Mouse (Mus musculus): ENCODE data around the gene Vars.

Vars gene

DNA sequence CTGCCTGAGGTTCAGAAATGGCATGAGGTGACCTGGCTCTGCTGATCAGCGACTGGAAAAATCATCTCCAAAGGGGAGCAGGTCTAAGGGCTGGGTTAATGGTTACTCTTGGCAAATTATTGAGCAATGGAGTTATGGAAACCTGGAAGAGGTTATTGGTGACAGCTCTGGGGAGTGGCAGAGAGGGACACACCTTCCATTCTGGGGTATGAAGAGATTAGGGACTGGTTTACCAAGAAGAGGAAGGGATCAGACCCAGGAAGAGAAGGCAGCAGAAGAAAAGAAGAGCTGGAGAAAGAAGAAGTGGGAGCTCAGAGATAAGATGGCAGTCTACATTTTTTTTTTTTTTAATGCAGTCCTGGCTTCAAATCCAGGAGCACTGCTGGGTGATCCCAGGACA is 46.9 kb downstream of the Vars start:
- in situ Hi-C loops (cut with MboI), result no loop called here

DNA sequence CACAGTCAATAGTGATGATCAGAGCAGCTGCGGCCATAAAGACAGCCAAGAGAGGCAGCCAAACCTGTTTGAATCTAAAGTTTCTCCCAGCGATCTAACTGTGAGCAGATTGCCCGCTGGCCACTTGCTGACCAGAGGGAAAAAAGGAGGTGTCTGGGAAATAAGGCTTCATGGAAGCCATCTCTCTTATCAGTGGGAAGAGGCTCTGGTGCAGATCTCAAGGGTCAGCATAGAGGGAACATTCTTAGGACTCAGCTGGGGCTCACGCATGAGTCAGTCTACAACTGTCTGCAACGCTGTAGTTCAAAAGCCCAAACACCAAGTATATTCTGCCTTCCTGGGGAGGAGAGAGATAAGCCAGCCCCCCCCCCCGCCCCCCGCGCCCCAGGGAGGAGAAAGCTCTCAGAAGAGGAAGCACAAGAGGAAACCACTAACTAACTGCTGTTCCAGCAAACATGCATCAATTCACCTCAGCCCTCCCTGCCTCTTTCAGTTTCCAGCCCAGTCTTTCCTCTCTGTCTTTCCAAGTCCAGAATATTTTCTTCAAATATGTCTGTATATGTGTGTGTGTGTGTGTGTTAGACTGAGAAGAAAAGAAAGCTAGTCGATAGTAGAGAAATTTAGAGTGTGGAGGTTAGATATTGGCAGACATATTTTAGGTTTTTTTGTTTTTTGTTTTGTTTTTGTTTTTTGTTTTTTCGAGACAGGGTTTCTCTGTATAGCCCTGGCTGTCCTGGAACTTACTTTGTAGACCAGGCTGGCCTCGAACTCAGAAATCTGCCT is 47.6 kb downstream of the Vars start:
- in situ Hi-C loops (cut with MboI), result no loop called here

DNA sequence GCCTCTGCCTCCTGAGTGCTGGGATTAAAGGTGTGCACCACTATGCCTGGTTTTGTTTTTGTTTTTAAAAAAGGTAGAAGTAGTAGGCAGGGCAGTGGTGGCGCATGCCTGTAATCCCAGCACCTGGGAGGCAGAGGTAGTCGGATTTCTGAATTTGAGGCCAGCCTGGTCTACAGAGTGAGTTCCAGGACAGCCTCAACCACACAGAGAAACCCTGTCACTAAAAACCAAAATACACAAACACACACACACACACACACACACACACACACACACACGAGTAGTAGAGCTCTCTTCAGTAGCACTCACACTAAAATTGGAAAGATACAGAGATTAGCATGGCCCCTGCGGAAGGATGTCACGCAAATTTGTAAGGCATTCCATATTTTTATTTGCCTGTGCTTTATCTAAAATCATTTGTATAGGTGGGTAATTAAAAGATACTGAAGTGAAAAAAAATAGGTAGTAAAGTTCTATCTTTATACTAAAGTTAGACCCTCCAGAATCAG is 48.2 kb downstream of the Vars start:
- in situ Hi-C loops (cut with MboI), result no loop called here

DNA sequence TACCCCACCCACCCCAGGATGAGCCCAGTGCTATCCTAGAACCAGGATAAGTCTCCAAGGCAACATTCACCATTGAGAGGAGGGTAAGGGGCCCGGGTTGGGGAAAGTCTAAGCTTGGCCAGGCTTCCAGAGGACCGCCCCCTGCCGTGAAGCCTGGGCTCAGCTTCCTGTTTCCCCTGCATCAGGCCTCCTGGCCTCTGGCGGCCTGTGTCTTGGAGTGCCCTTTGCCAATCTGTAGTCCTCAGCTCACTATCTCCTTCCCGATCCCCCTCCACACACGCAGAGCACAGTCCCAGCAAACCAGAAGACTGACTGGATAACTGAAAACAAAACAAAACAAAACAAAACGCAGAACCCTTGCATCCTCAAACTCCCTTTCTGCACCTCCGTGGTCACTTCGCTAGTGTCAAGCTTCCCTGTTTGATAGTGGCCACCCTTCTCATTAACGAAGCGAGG is 48.8 kb downstream of the Vars start, which contains the start of gene Clic1:
Gene Clic1 (plus strand): TSS at position 406 of the 456 bp plus-strand sequence.
- in situ Hi-C loops (cut with MboI), result loop anchor here (10.0 kb wide), 1 partner anchor 45 kb away; the partner anchor contains the start of gene Vars

DNA sequence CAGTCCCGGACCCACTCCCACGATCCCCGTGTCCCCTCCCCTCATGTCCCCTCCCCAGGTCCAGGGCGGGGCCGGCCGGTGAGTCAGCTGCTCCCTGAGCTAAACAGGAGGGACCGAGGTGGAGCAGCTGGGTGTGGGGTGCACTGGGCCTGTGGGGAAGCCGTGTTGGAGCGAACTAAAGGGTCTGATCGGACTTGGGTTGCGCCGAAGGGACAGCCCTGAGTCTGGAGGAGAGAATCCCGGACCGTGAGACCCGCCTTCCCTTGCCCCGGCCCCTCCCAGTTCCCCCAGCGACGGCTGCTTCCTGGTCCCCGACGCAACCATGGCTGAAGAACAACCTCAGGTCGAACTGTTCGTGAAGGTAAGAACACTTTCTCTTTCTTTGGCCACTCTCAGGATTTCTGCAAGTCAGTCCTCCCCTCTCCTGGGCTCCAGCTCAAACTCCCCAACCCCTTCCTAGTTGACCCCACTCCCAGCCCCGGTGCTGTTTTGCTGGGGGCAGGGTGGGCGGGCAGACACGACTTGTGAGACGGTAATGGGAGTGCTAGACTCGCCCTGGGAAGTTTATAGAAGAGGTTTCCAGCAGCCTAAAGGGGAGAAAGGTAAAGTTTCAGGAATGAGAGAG is 49.5 kb downstream of the Vars start:
- in situ Hi-C loops (cut with MboI), result loop anchor here (10.0 kb wide), 1 partner anchor 45 kb away; the partner anchor contains the start of gene Vars

DNA sequence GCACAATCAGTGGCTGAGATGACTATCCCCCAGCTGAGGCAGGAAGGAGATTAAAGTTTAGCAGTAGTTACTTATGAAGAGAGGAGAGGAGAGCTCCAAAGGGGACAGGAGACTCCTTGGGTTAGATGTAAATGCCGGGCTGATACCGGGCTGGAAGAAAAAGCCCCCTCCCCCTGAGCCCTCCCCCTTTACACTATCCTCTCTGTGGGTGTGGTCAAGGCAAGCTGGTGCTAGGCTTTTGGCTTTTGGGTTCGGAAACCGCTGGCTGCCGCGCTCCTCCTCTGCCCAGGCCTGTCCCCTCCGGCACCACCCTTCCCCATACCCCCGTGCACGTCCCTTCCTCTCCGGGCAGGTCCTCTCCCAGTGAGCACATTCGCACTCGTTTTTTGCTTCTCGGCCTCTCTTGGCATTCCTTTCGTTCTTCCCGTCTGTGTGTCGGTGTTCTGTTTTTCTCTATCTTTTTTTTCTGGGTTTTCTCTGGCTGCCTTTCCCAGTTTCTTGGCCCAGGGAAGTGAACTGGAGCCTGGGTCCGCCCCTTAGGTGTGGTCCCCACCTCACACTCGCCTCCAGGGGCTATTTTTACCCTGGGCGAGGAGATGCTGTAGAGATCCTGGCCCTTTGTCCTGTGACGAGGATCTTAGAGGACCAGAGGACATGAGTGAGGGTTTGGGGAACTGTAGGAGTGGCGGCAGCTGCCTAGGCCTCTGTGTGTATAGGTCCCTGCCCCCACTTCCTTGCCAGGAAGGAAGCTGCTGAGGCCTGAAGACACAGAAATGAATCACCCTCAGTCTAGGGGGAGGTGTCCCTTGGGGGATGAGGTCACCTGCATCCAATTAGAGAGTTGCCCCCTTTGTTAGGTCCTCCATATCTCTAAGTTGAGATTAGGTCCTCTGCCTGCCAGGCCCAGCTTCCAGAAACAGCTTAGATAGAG is 50.6 kb downstream of the Vars start:
- in situ Hi-C loops (cut with MboI), result loop anchor here (10.0 kb wide), 1 partner anchor 47 kb away; the partner anchor contains the start of gene Vars

DNA sequence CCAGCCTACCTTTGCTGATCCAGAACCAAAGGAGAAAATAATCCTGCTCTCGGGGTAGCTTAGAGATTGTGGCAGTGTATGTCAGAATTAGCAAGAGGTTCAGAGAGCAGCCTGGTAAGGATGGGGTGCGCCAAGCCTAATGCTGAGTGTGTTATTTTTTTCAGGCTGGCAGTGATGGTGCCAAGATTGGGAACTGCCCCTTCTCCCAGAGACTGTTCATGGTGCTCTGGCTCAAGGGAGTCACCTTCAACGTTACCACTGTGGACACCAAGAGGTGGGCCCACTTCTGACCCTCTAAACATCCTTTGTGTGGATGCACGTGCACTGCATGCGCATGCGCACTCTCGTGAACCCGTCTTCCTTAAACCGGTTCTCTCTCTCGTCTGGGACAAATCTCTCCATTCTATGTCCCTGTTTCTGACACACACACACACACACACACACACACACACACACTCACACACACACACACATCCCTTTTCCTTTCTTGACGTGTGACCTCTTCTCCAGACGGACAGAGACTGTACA is 51.5 kb downstream of the Vars start:
- in situ Hi-C loops (cut with MboI), result loop anchor here (10.0 kb wide), 1 partner anchor 48 kb away; the partner anchor contains the start of gene Vars

DNA sequence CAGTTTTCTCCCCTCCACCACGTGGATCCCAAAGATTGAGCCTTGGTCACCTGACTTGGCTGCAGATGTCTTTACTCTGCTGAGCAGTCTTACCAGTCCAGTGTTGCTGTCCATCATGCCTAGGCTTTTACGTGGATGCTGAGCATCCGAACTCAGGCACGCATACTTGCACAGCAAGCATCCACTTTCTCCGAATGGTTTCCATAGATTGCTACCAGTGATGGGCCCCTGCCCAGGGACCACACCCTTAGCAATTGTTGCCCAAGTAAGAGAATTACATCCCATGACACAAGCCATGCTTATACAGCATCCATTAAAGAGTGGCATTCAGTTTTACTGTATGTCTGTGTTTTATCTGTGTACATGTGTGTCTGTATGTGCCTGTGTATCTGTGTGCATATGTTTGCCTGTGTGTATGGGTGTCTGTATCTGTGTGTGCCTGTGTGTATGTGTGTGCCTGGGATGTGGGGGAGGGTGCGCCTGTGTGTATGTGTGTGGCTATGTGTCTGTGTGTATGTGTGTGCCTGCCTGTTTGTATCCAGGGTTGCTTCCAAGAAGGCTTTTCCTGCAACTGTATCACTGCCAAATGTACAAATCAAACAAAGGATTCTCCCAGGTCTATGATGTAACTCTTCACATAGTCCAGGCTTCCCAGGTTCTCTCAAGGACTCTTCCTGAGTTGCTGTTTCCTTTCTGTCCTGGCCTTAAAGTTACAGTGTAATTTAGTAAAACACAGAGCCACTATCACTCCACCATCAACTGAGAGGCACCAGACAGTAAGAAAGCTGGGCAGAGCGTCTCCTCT is 55.1 kb downstream of the Vars start:
- in situ Hi-C loops (cut with MboI), result loop anchor here (10.0 kb wide), 1 partner anchor 51 kb away; the partner anchor contains the start of gene Vars

DNA sequence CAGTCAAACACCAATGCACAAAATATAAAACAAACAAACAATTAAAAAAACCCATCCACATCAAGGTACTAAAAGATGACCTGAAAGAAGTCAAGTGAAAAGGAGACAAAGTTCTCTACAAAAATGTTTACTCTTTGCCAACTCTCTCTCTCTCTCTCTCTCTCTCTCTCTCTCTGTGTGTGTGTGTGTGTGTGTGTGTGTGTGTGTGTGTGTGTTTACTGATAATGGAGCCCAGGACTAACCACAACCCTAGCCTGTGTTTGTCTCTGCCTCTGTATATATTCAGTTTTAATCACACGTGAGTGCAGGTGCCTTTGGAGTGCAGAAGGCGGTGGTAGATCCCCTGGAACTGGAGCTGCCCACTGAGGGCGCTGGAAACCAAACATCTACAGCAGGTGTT is 56.3 kb downstream of the Vars start:
- in situ Hi-C loops (cut with MboI), result loop anchor here (10.0 kb wide), 1 partner anchor 52 kb away; the partner anchor contains the start of gene Vars

DNA sequence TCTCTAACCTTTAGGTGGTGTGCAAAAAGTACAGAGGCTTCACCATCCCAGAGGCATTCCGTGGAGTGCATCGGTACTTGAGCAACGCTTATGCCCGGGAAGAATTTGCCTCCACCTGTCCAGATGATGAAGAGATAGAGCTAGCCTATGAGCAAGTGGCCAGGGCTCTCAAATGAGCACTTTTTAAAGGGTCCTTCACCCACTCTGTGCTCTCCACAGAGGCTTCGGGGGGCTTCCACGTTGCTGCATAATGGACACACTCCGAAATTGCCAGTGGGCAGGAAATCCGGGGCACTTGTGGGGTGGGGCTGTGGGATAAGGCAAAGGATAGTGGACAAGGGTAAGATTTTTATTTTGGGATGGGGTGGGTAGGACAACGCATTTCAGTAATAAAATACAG is 57.5 kb downstream of the Vars start:
- in situ Hi-C loops (cut with MboI), result loop anchor here (10.0 kb wide), 1 partner anchor 54 kb away; the partner anchor contains the start of gene Vars

DNA sequence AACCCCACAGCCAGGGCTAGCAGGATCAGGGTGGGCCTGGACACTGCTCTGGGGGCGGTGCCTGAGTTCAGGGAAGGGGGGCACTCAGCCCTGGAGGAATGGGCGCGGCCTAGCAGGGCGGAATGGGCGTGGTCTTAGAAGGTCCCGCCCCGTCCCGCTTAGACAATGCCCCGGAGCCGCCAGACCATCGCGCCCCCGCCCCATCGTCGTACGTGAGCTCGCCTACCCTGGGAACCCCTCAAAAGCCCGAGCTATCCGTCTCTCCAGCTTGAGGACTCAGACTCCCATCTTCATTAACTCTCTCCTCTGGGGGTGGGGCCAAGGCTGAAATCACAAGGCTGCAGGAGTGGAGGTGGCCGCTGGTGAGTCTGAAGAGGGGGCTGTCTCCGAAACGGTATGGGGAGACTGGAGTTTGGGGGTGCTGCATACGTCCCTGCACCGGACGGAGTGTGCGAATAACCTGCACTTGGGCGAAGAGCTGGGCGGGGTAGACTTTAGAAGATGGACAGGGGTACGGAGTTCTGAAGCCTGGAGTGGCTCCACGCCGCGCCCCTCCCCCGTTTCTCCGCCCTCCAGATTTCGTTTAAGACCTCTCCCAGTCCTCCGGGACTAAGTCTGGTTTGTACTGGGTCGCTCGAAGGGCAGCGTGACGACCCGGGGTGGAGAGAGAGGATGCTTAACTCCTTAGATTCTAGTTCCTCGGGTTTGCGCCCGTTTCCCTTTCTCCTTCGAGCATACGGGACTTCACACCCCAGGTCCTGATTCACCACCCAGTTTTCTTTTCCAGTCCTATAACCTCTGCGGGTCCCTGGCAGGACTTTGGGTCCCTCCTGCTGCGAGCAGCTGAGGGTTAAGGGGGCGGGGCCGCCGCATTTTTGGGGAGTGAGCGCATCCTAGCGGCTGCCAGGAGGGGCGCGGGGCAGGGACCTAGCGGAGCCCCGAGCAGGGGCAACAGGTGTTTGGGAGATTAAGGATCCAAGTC is 58.4 kb downstream of the Vars start, which contains the start of gene Ddah2:
Gene Ddah2 (plus strand): TSS at position 125 of the 982 bp plus-strand sequence.
- in situ Hi-C loops (cut with MboI), result loop anchor here (10.0 kb wide), 1 partner anchor 54 kb away; the partner anchor contains the start of gene Vars

DNA sequence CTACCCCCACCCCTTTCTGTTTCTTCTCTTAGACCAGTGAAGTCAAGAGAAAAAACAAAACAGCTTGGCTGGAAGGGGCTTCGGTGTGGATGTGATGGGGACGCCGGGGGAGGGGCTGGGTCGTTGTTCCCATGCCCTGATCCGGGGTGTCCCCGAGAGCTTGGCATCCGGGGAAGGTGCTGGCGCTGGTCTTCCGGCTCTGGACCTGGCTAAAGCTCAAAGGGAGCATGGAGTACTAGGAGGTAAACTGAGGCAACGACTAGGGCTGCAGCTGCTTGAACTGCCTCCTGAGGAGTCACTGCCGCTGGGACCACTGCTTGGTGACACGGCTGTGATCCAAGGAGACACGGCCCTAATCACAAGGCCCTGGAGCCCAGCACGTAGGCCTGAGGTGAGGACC is 59.3 kb downstream of the Vars start:
- in situ Hi-C loops (cut with MboI), result loop anchor here (5.0 kb wide), 1 partner anchor 38 kb away; no protein-coding TSS in a partner anchor

DNA sequence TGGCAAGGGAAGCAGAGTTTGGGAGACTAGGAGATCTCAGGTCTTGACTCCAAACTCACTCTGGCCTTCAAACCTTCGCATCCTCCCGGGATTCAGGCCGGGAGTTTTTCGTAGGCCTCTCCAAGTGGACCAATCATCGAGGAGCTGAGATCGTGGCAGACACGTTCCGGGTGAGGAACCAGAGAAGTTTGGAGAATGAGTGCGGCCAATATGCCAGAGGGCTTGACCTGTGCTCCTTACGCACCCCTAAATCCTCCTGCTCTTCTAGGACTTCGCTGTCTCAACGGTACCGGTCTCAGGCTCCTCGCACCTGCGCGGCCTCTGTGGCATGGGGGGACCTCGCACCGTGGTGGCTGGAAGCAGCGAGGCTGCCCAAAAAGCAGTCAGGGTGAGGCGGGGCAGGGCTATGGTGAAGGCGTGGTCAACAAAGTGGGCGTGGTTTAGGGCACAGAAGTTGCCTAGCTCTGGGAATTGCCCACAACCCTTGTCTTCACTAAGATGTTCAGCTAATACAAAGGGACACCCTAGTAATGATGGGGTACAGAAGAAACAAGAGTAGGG is 60.0 kb downstream of the Vars start:
- in situ Hi-C loops (cut with MboI), result loop anchor here (5.0 kb wide), 1 partner anchor 39 kb away; no protein-coding TSS in a partner anchor

DNA sequence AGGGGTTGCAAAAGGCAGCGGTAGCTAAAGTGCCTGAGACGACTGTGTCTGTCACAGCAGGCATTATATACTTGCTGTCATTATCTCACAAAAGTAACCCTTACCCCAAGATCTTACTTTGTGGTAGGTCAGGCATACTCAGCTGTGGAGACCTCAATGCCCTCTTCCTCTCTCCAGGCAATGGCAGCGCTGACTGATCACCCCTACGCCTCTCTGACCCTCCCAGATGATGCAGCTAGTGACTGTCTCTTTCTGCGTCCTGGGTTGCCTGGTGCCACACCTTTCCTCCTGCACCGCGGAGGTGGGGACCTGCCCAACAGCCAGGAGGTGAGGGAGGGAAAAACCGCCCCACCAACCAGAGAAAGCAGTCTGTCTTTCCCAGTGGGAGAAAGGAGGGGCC is 60.5 kb downstream of the Vars start:
- in situ Hi-C loops (cut with MboI), result loop anchor here (5.0 kb wide), 1 partner anchor 39 kb away; no protein-coding TSS in a partner anchor

DNA sequence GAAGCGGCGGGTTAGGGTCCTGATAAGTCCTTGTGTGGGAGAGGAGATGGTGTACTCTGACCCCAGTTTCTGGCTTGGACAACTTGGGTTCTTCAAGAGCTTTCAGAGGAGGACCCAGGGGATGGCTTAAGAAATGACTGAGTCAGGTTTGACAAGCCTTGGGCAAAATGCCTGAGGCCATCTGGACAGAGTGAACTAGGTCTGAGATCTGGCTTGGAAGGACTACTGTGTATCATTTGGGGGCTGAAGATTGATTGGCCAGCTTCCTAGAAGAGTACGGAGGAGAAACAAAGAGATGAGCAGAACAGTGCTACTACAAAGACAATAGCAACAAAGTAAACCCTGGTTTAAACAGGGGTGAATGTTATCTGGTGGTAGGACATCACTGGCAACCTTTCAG is 62.7 kb downstream of the Vars start:
- in situ Hi-C loops (cut with MboI), result loop anchor here (5.0 kb wide), 1 partner anchor 41 kb away; no protein-coding TSS in a partner anchor

DNA sequence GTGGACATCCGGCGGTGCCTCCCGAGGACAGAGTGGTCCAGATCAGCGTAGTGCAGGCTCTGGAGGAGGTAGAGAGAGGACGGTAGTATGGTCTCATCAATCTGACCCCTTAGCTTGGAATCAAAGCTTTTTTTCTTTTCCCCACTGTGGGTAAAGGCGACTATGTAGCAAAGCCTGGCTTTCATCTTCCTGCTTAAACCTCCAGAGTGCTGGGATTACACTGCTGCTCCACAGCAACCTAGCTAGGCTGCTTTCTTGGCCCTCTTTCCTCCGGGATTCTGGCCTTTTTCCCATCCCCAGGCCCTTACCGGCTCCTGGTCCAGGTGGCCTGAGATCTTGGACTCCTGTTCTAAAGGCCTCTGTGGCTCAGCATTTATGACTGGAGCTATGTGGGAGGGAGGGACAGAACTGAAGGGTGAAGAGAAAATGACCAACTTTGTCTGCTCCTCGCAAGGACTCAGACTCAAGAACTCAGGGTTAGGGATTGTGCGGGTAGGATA is 63.6 kb downstream of the Vars start:
- in situ Hi-C loops (cut with MboI), result loop anchor here (5.0 kb wide), 1 partner anchor 42 kb away; no protein-coding TSS in a partner anchor

DNA sequence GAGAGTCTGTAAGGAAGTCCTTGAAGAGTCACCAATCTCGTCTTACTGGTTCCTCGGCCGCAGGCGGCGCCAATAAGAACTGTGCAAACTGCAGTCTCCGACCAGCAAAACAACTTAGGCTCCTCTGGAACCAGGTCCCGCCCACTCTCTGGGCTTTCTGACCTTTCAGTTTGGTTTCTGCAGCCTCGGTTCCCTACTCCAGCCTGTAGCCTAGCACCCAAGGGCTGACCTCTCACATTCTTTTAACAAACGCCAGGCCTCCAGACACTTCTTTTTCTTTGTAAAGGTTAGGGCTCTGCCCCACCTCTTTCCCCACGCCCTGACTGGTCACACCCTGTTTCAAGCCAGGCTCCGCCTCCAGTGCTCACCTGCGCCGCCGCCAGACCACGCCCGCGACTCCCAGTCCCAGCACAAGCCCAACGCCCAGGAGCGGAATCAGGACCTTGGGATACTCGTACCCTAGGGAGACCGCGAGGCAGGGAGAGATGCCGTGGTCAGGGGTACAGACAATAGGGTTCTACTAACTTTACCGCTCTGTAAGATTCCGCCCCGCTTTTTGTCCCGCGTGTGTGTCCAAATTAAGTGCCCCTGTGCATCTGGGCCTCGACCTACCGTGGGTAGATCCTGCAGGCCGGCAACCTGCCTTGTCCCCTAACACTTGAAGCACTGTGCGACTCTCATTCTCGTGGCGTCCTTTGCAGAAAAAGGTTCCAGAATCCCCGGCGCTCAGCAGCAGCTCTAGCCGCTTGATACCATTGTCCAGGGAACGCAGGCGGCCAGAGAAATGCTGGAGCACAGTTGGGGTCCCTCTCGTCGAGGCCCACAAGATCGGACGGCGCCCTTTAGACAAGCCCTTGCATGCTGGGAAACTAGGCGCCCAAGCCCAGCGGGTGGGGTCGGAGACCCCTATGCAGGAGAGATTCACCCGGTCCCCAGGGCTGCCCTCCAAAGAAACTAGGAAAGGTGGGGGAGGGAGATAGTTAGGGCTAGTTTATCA is 64.5 kb downstream of the Vars start, which contains the start of gene Ly6g6c:
Gene Ly6g6c (plus strand): TSS at position 438 of the 997 bp plus-strand sequence.
- in situ Hi-C loops (cut with MboI), result loop anchor here (5.0 kb wide), 1 partner anchor 43 kb away; no protein-coding TSS in a partner anchor

All from mature B cell (primary cell).